Mouse (Mus musculus) heart, embryonic 11.5 days (tissue): ENCODE measurements around the gene Thbd. TPM values are rescaled to one million over a fixed set of nuclear protein-coding genes. Genes with fewer than 3 reads are reported as not detected.
A peak's percentile ranks its signal among the peaks of the same experiment; 100 is the strongest.

ENCODE experiments used
- ATAC-seq: fragments of 200-750 bp; cut with Nextera tagmentation; replicated peaks from 2 replicates; pipeline ENCODE4 v1.8.0; 2017; ENCODE audit warnings: moderate library complexity; ENCODE audit not compliant: insufficient number of reproducible peaks, low FRiP score, low TSS enrichment
- H3K27ac ChIP-seq: fragments of 300-500 bp; sonication (generic); 2 replicates; pipeline ENCODE4 v1.5.1; 2014; ENCODE audit warnings: mild to moderate bottlenecking, low read depth, low read length
- H3K27me3 ChIP-seq: fragments of 300-500 bp; sonication (generic); 2 replicates; pipeline ENCODE4 v1.6.1; 2014; ENCODE audit warnings: mild to moderate bottlenecking, low read length, mixed read lengths; ENCODE audit not compliant: control insufficient read depth, insufficient read depth
- H3K36me3 ChIP-seq: fragments of 300-500 bp; sonication (generic); 2 replicates; pipeline ENCODE4 v1.6.1; 2014; ENCODE audit warnings: mild to moderate bottlenecking, low read length, moderate library complexity, mixed read lengths; ENCODE audit not compliant: control insufficient read depth, insufficient read depth
- H3K4me1 ChIP-seq: fragments of 300-500 bp; sonication (generic); 2 replicates; pipeline ENCODE4 v1.6.1; 2014; ENCODE audit warnings: low read length; ENCODE audit not compliant: control insufficient read depth, insufficient read depth
- H3K4me2 ChIP-seq: fragments of 300-500 bp; sonication (generic); 2 replicates; pipeline ENCODE4 v1.6.1; 2014; ENCODE audit warnings: mild to moderate bottlenecking, moderate library complexity
- H3K4me3 ChIP-seq: fragments of 300-500 bp; sonication (generic); 2 replicates; pipeline ENCODE4 v1.5.1; 2014; ENCODE audit warnings: low read depth, low read length
- H3K9ac ChIP-seq: fragments of 300-500 bp; sonication (generic); 2 replicates; pipeline ENCODE4 v1.6.1; 2014; ENCODE audit warnings: mild to moderate bottlenecking, low read depth, low read length, moderate library complexity
- H3K9me3 ChIP-seq: fragments of 300-500 bp; sonication (generic); replicated peaks from 2 replicates; pipeline ENCODE4 v1.6.1; 2016; ENCODE audit warnings: low read length; ENCODE audit not compliant: control insufficient read depth
- WGBS: fragments of 180-500 bp; shearing (Covaris S2); extraction: QIAGEN DNeasy Blood & Tissue Kit; methylation state at CpG from one replicate; pipeline ENCODE4 v1.1.7; 2014; ENCODE audit not compliant: insufficient replicate concordance; 5-methylcytosine and 5-hydroxymethylcytosine counted together
- polyA plus RNA-seq: library from polyadenylated mRNA; unstranded; fragments of >200 nt; fragmentation: Nextera tagmentation; extraction: Ambion mirVana; gene quantifications from 2 replicates; pipeline ENCODE4 v1.2.1, GENCODE M21; 2014

Thbd gene
- polyA plus RNA-seq, 1 experiment from 2014 or later = 18.5 TPM

- Histone ChIP-seq H3K4me3 (no peak overlapping the region), H3K36me3 (no peaks in the 10 kb centered on the region), H3K27me3 (peaks cover 31% of the 10 kb centered on the region), H3K4me2 (no peak overlapping the region), H3K27ac (no peak overlapping the region), H3K4me1 (peaks cover 21% of the 10 kb centered on the region), H3K9ac (no peak overlapping the region), H3K9me3 (no peaks in the 10 kb centered on the region)
- ATAC-seq = no peak
- WGBS = 85% methylated on average over 5 of the region's 5 CpGs
Observed at GRCm38 (mm10) chr2:148398901-148399685, 8.9 kb downstream of the Thbd start.

GRCm38 (mm10) chr2:148397784-148398100 lies 10.2 kb downstream of the Thbd start:
- H3K4me3 ChIP-seq = no peak overlapping the region
- no peak overlapping the region for H3K9ac ChIP-seq
- H3K4me1 ChIP-seq = peaks cover 21% of the 10 kb centered on the region
- no peak overlapping the region for H3K4me2 ChIP-seq
- H3K27ac ChIP-seq = no peak overlapping the region
- H3K36me3 ChIP-seq = no peaks in the 10 kb centered on the region
- H3K27me3 ChIP-seq = peaks cover 37% of the 10 kb centered on the region
- no peak for ATAC-seq
- 75% methylated on average over 1 of the region's 1 CpGs for WGBS
- no peaks in the 10 kb centered on the region for H3K9me3 ChIP-seq

- Histone ChIP-seq H3K9ac (no peak overlapping the region), H3K9me3 (no peaks in the 10 kb centered on the region), H3K4me2 (0 out of 2 replicates have a peak overlapping the region, but pooled peaks have one; percentile 22), H3K4me1 (peaks cover 21% of the 10 kb centered on the region), H3K4me3 (no peak overlapping the region), H3K36me3 (no peaks in the 10 kb centered on the region), H3K27ac (no peak overlapping the region), H3K27me3 (peaks cover 40% of the 10 kb centered on the region)
- 33% methylated on average over 11 of the region's 11 CpGs for WGBS
- ATAC-seq = no peak
Observed at GRCm38 (mm10) chr2:148397015-148397783, 10.8 kb downstream of the Thbd start.

- no peaks in the 10 kb centered on the region for H3K9me3 ChIP-seq
- H3K9ac ChIP-seq = no peak overlapping the region
- H3K27ac ChIP-seq = no peak overlapping the region
- H3K4me3 ChIP-seq = no peak overlapping the region
- no peaks in the 10 kb centered on the region for H3K36me3 ChIP-seq
- peaks cover 21% of the 10 kb centered on the region for H3K4me1 ChIP-seq
- ATAC-seq = no peak
- H3K4me2 ChIP-seq = peak overlapping the region; percentile 87
- WGBS = 53% methylated on average over 10 of the region's 10 CpGs
- H3K27me3 ChIP-seq = peaks cover 40% of the 10 kb centered on the region
Observed at GRCm38 (mm10) chr2:148396209-148396608, 11.8 kb downstream of the Thbd start.

GRCm38 (mm10) chr2:148395131-148396051 lies 12.6 kb downstream of the Thbd start, which contains the start of gene Sstr4:
TSS of gene Sstr4 (plus strand) at chr2:148395344.
- Histone ChIP-seq H3K9ac (peak within 1 kb of the TSS; percentile 36; the same call in 1 of the 2 replicates), H3K4me3 (peak within 1 kb of the TSS; percentile 56), H3K27ac (no peak within 1 kb of the TSS), H3K27me3 (peaks cover 43% of the 10 kb centered on the region), H3K4me1 (peaks cover 21% of the 10 kb centered on the region), H3K4me2 (peak within 1 kb of the TSS; percentile 87), H3K36me3 (no peaks in the 10 kb centered on the region), H3K9me3 (no peaks in the 10 kb centered on the region)
- ATAC-seq = peak; percentile 60; the same call in 1 of the 2 replicates
- WGBS = 4% methylated on average over 82 of the region's 83 CpGs

- Histone ChIP-seq H3K36me3 (no peaks in the 10 kb centered on the region), H3K4me1 (peaks cover 19% of the 10 kb centered on the region), H3K4me2 (no peak overlapping the region), H3K9me3 (no peaks in the 10 kb centered on the region), H3K27ac (no peak overlapping the region), H3K9ac (no peak overlapping the region), H3K4me3 (no peak overlapping the region), H3K27me3 (peaks cover 43% of the 10 kb centered on the region)
- no peak for ATAC-seq
Observed at GRCm38 (mm10) chr2:148393846-148394245, 14.1 kb downstream of the Thbd start.

- ATAC-seq = no peak
- peaks cover 19% of the 10 kb centered on the region for H3K4me1 ChIP-seq
- no peak overlapping the region for H3K9ac ChIP-seq
- no peak overlapping the region for H3K4me3 ChIP-seq
- no peaks in the 10 kb centered on the region for H3K36me3 ChIP-seq
- no peak overlapping the region for H3K4me2 ChIP-seq
- H3K9me3 ChIP-seq = no peaks in the 10 kb centered on the region
- 68% methylated on average over 1 of the region's 1 CpGs for WGBS
- no peak overlapping the region for H3K27ac ChIP-seq
- H3K27me3 ChIP-seq = peaks cover 45% of the 10 kb centered on the region
Observed at GRCm38 (mm10) chr2:148393149-148393548, 14.8 kb downstream of the Thbd start.
